Mouse (Mus musculus) CH12.LX (cell line): Measurements from ENCODE around the gene Fam162a. TPM values are rescaled to one million over a fixed set of nuclear protein-coding genes. Genes with fewer than 3 reads are reported as not detected.

Source experiments
- DNase-seq: peaks from one replicate; pipeline ENCODE4 v3.0.0-alpha.2; 2013; ENCODE audit errors: extremely low read depth
- H3K27ac ChIP-seq: 2 replicates; pipeline ENCODE4 v1.5.1; 2012; ENCODE audit warnings: low read depth, mild to moderate bottlenecking, control low read depth, moderate library complexity; ENCODE audit not compliant: insufficient read depth
- H3K27me3 ChIP-seq: replicated peaks from 2 replicates; pipeline ENCODE3; 2012; ENCODE audit warnings: inconsistent platforms
- H3K36me3 ChIP-seq, 2 experiments: replicated peaks in 1 of 2; 2 replicates each; pipeline versions ENCODE3 to v1.6.1; 2012; ENCODE audit warnings: inconsistent platforms in 1 of 2, low read length in 1 of 2, mild to moderate bottlenecking in 1 of 2, mixed read lengths in 1 of 2, moderate library complexity in 1 of 2; ENCODE audit not compliant: control insufficient read depth in 1 of 2, insufficient read depth in 1 of 2
- H3K4me1 ChIP-seq, 2 experiments: 2 replicates each; pipeline ENCODE4 v1.6.1; 2012; ENCODE audit warnings: inconsistent platforms in 1 of 2, moderate library complexity in 1 of 2; ENCODE audit not compliant: insufficient read depth in 2 of 2, control insufficient read depth in 1 of 2
- H3K4me2 ChIP-seq: 2 replicates; pipeline ENCODE4 v1.6.1; 2012; ENCODE audit warnings: low read depth, mild to moderate bottlenecking, control low read depth; ENCODE audit not compliant: poor library complexity, insufficient read depth, severe bottlenecking
- H3K4me3 ChIP-seq, 3 experiments: fragments of 150-350 bp in 1 of 3; sonication (generic) in 1 of 3; replicated peaks in 1 of 3; 2 replicates each; pipeline versions ENCODE3 to v1.5.1; 2011 to 2012; ENCODE audit warnings: low read depth in 2 of 3, low read length in 2 of 3, mild to moderate bottlenecking in 2 of 3, moderate library complexity in 2 of 3, control low read depth in 1 of 3, improper control_type of control experiment in 1 of 3, inconsistent platforms in 1 of 3, mixed read lengths in 1 of 3; ENCODE audit not compliant: poor library complexity in 1 of 3
- H3K79me2 ChIP-seq: replicated peaks from 2 replicates; pipeline ENCODE4 v1.6.1; 2012; ENCODE audit warnings: mild to moderate bottlenecking, moderate library complexity; ENCODE audit not compliant: control insufficient read depth, poor library complexity, insufficient read depth, severe bottlenecking; ENCODE audit errors: extremely low read depth
- H3K9ac ChIP-seq: 2 replicates; pipeline ENCODE4 v1.6.1; 2012; ENCODE audit warnings: low read depth, mild to moderate bottlenecking, control low read depth, moderate library complexity; ENCODE audit not compliant: insufficient read depth
- H3K9me3 ChIP-seq: replicated peaks from 2 replicates; pipeline ENCODE3; 2012; ENCODE audit warnings: low read length, inconsistent platforms, mixed read lengths
- BHLHE40 ChIP-seq: IDR thresholded peaks from 2 replicates; pipeline ENCODE4 v1.6.1; 2011; ENCODE audit warnings: mild to moderate bottlenecking, low read depth, low read length, improper control_type of control experiment
- CHD1 ChIP-seq: IDR thresholded peaks from 2 replicates; pipeline ENCODE4 v1.6.1; 2012; ENCODE audit warnings: low read depth, low read length, improper control_type of control experiment, inconsistent platforms
- CHD2 ChIP-seq: IDR thresholded peaks from 2 replicates; pipeline ENCODE4 v1.6.1; 2011; ENCODE audit warnings: low read length, improper control_type of control experiment
- CTCF ChIP-seq, 2 experiments: IDR thresholded peaks in 1 of 2; conservative IDR thresholded peaks in 1 of 2; 2 replicates each; pipeline ENCODE4 v1.5.1; 2011 to 2012; ENCODE audit warnings: low read depth in 2 of 2, low read length in 2 of 2, improper control_type of control experiment in 1 of 2, inconsistent platforms in 1 of 2, mild to moderate bottlenecking in 1 of 2, moderate library complexity in 1 of 2
- ELF1 ChIP-seq: IDR thresholded peaks from 2 replicates; pipeline ENCODE4 v1.6.1; 2014; ENCODE audit warnings: low read depth, mild to moderate bottlenecking, inconsistent platforms, low read length, improper control_type of control experiment
- EP300 ChIP-seq: IDR thresholded peaks from 2 replicates; pipeline ENCODE4 v1.6.1; 2011; ENCODE audit warnings: low read length, improper control_type of control experiment
- ETS1 ChIP-seq: conservative IDR thresholded peaks from 2 replicates; pipeline ENCODE4 v1.6.1; 2012; ENCODE audit warnings: low read depth, mild to moderate bottlenecking, inconsistent platforms, low read length, improper control_type of control experiment, moderate library complexity
- HCFC1 ChIP-seq: IDR thresholded peaks from 2 replicates; pipeline ENCODE4 v1.6.1; 2012; ENCODE audit warnings: low read depth, mild to moderate bottlenecking, inconsistent platforms, low read length, improper control_type of control experiment
- JUN ChIP-seq: IDR thresholded peaks from 2 replicates; pipeline ENCODE4 v1.6.1; 2011; ENCODE audit warnings: low read depth, mild to moderate bottlenecking, low read length, improper control_type of control experiment, moderate library complexity; ENCODE audit not compliant: insufficient read depth
- KAT2A ChIP-seq: IDR thresholded peaks from 2 replicates; pipeline ENCODE4 v1.6.1; 2012; ENCODE audit warnings: low read length, improper control_type of control experiment, inconsistent platforms; ENCODE audit not compliant: insufficient replicate concordance
- MAFK ChIP-seq: IDR thresholded peaks from 2 replicates; pipeline ENCODE4 v1.6.1; 2011; ENCODE audit warnings: low read length, improper control_type of control experiment; ENCODE audit not compliant: insufficient replicate concordance
- MAX ChIP-seq: IDR thresholded peaks from 2 replicates; pipeline ENCODE4 v1.6.1; 2011; ENCODE audit warnings: low read length, improper control_type of control experiment
- MAZ ChIP-seq: IDR thresholded peaks from 2 replicates; pipeline ENCODE4 v1.6.1; 2012; ENCODE audit warnings: low read depth, mild to moderate bottlenecking, inconsistent platforms, low read length, improper control_type of control experiment, moderate library complexity
- MEF2A ChIP-seq: IDR thresholded peaks from 2 replicates; pipeline ENCODE4 v1.6.1; 2014; ENCODE audit warnings: low read depth, mild to moderate bottlenecking, inconsistent platforms, low read length, improper control_type of control experiment, borderline replicate concordance
- MXI1 ChIP-seq: IDR thresholded peaks from 2 replicates; pipeline ENCODE4 v1.6.1; 2011; ENCODE audit warnings: mild to moderate bottlenecking, low read depth, low read length, improper control_type of control experiment
- NELFE ChIP-seq: IDR thresholded peaks from 2 replicates; pipeline ENCODE4 v1.6.1; 2011; ENCODE audit warnings: low read depth, low read length, improper control_type of control experiment
- NRF1 ChIP-seq: IDR thresholded peaks from 2 replicates; pipeline ENCODE4 v1.6.1; 2014; ENCODE audit warnings: low read depth, mild to moderate bottlenecking, inconsistent platforms, low read length, improper control_type of control experiment, moderate library complexity
- POLR2AphosphoS2 ChIP-seq: IDR thresholded peaks from 2 replicates; pipeline ENCODE4 v1.6.1; 2011; ENCODE audit warnings: low read depth, low read length, improper control_type of control experiment
- TCF12 ChIP-seq: IDR thresholded peaks from 2 replicates; pipeline ENCODE4 v1.6.1; 2014; ENCODE audit warnings: low read depth, mild to moderate bottlenecking, inconsistent platforms, low read length, improper control_type of control experiment
- USF1 ChIP-seq: IDR thresholded peaks from 2 replicates; pipeline ENCODE4 v1.6.1; 2014; ENCODE audit warnings: low read depth, mild to moderate bottlenecking, inconsistent platforms, low read length, improper control_type of control experiment
- ZC3H11A ChIP-seq: IDR thresholded peaks from 2 replicates; pipeline ENCODE4 v1.6.1; 2012; ENCODE audit warnings: low read depth, mild to moderate bottlenecking, inconsistent platforms, low read length, improper control_type of control experiment
- ZKSCAN1 ChIP-seq: IDR thresholded peaks from 2 replicates; pipeline ENCODE4 v1.6.1; 2012; ENCODE audit warnings: low read depth, inconsistent platforms, low read length, improper control_type of control experiment, borderline replicate concordance
- dilution Hi-C: fragments of 300-500 bp; cut with MboI; formaldehyde crosslinking; loops from 2 replicates; pipeline ENCODE4 v1.14.3; 2020; ENCODE audit warnings: low sequenced_read_pairs; ENCODE audit not compliant: extremely low pct_unique_long_range_greater_than_20kb, extremely low pct_ligation_motif_present
- in situ Hi-C: fragments of 300-500 bp; cut with MboI; formaldehyde crosslinking; loops from 3 replicates; pipeline ENCODE4 v1.14.3; 2019; ENCODE audit warnings: low sequenced_read_pairs, low pct_ligation_motif_present, low pct_unique_long_range_greater_than_20kb, mixed read lengths
- polyA plus RNA-seq: library from polyadenylated mRNA; unstranded; fragments of >175 nt; gene quantifications from 2 replicates; pipeline ENCODE4 v1.2.1, GENCODE M21; 2012; ENCODE audit warnings: low read depth; ENCODE audit not compliant: insufficient read length
- total RNA-seq, 2 experiments: library from RNA; depleted of rRNA; stranded (reverse); fragments of 300-350 nt in 1 of 2; fragments of >200 nt in 1 of 2; gene quantifications; 2 replicates each; pipeline ENCODE4 v1.2.3; 2012 to 2014

Gene Fam162a
- total and polyA plus RNA-seq, 3 experiments: 172 to 419 (median 369) TPM

DNA sequence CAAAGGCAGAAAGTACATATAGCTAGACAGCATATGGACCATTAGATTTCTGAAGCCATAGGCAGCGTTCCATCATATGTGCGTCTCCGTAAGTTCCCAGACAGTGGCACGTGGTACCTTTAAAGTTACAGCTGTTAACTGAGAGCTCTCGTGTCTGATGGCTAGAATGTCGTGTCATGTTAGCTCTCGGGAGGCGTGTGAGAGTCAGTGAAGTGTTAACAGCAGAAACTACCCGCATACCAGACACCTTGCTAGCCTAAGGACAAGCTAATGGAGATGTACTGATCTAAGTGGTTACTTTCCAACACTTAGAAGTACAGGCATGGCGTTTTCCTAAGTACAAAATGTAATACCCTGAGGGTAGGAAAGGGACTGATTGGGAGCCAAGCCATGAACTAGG, 28.3 kb downstream of the Fam162a start:
- no peaks in the 10 kb centered on the region for H3K27me3 ChIP-seq
- 0 out of 2 replicates have a peak, but pooled peaks have one; percentile 12 for TF ChIP-seq MAX
- TF ChIP-seq MEF2A: no peak
- in situ Hi-C loops (no loop called here), dilution Hi-C loops (no loop called here)
- H3K4me1 ChIP-seq: peaks cover 3 to 30% of the 10 kb centered on the region in 2 experiments; a peak in 3 of 4 replicates
- no peak overlapping the region for H3K4me2 ChIP-seq
- no peak overlapping the region for H3K9ac ChIP-seq
- H3K9me3 ChIP-seq: peaks cover 4% of the 10 kb centered on the region
- H3K4me3 ChIP-seq: no peak overlapping the region
- peak; percentile 21 for DNase-seq
- peaks cover 36 to 60% of the 10 kb centered on the region in 2 experiments for H3K36me3 ChIP-seq
- H3K79me2 ChIP-seq: peaks cover 14% of the 10 kb centered on the region
- no peak overlapping the region for H3K27ac ChIP-seq

DNA sequence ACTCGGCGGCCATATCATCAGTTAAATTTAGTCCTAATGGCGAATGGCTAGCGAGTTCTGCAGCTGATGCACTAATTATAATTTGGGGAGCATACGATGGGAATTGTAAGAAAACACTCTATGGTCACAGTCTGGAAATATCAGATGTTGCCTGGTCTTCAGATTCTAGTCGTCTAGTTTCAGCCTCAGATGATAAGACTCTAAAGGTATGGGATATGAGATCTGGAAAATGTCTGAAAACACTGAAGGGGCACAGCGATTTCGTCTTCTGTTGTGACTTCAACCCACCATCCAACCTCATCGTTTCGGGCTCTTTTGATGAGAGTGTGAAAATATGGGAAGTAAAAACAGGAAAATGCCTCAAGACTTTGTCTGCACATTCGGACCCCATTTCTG, 29.8 kb downstream of the Fam162a start:
- no peak for DNase-seq
- TF ChIP-seq CHD1 (peak; percentile 48; the same call in 1 of the 2 replicates), ELF1 (no peak), ZC3H11A (no peak), CHD2 (no peak), MXI1 (no peak), KAT2A (0 out of 2 replicates have a peak, but pooled peaks have one; percentile 14)
- Histone ChIP-seq H3K36me3 (peaks cover 25 to 58% of the 10 kb centered on the region in 2 experiments), H3K9ac (peak overlapping the region; percentile 76), H3K4me3 (peak overlapping the region; percentile 65 to 74 (median 65)), H3K9me3 (no peaks in the 10 kb centered on the region), H3K4me1 (peaks cover 3 to 30% of the 10 kb centered on the region in 2 experiments; a peak in 3 of 4 replicates), H3K79me2 (peaks cover 14% of the 10 kb centered on the region), H3K4me2 (peak overlapping the region; percentile 95), H3K27me3 (no peaks in the 10 kb centered on the region), H3K27ac (peak overlapping the region; percentile 35)
- in situ Hi-C loops: no loop called here
- dilution Hi-C loops: no loop called here

DNA sequence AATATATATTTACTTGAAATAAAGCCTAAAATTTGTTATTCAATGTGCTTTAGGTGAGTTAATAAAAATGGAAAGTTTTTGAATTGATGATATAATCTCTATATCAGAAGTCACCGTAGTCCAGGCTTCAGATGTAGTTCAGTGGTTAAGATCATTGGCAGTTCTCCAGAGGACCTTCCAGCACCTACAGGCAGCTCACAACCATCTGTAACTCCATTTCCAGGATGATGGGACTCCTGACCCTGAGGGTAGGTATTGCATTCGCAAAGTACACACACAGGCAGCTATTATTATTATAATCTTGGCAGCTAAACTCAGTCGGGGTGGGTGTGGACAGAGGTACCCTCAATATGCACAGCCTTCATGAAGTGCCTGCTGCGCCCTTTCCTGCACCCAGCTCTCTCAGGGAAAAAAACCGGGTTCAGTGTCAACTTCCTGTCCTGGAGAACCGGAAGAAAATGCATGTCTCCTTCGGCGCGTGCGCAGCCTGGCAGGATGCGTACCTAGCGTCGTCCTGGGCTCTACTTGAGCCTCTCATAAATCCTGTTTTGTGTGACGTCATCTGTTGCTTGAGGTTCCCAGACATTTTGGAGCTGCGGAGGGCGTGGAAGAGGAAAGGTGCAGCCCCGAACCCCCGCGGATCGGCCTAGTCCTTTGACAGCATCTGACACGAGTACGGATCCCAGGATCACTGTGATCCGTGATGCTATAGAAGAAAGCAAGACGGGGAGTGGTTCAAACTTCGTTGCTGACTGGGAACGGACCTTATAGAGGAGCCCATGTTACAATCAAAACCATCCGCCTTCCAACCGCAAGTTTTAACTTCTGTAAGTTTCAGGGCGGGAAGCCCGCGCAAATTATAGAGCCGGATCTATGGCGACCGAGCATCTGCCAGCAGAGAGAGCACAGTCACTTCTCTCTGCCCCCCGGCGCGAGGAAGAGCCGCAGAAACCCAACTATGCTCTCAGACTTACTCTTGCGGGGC, 30.5 kb downstream of the Fam162a start, which contains the start of gene Wdr5b:
Wdr5b (plus strand) TSS at position 551 of the 985 bp plus-strand sequence.
- Histone ChIP-seq H3K9ac (peak within 1 kb of the TSS; percentile 76), H3K36me3 (peaks cover 20 to 56% of the 10 kb centered on the region in 2 experiments), H3K27me3 (no peaks in the 10 kb centered on the region), H3K4me2 (peak within 1 kb of the TSS; percentile 95), H3K27ac (peak within 1 kb of the TSS; percentile 35), H3K4me1 (peaks cover 3 to 30% of the 10 kb centered on the region in 2 experiments; a peak in 3 of 4 replicates), H3K79me2 (peaks cover 14% of the 10 kb centered on the region), H3K4me3 (peak within 1 kb of the TSS; percentile 65 to 74 (median 65)), H3K9me3 (no peaks in the 10 kb centered on the region)
- dilution Hi-C loops (no loop called here), in situ Hi-C loops (no loop called here)
- peak; percentile 100 for DNase-seq
- TF ChIP-seq TCF12 (peak; percentile 64; the same call in 1 of the 2 replicates), POLR2AphosphoS2 (peak; percentile 98), USF1 (no peak), MXI1 (peak; percentile 93), EP300 (no peak), NELFE (peak; percentile 75), HCFC1 (peak; percentile 90), MAZ (peak; percentile 87; the same call in 1 of the 2 replicates), BHLHE40 (0 out of 2 replicates have a peak, but pooled peaks have one; percentile 45), MAFK (no peak), NRF1 (peak; percentile 97), CHD1 (no peak), ETS1 (peak; percentile 57), CTCF (conservative IDR thresholded peaks at IDR 0.05 in 1 of 2, IDR thresholded peaks at IDR 0.05 in 1 of 2; ENCODE audit: low read depth in 2 of 2, low read length in 2 of 2) (no peak), ZKSCAN1 (no peak), ZC3H11A (no peak), JUN (peak; percentile 77)
